Mouse (Mus musculus) small intestine, adult 2 months (tissue): ENCODE results near the gene Pfas.
"Not testable (repeated sequence)": the region's sequence is repeated elsewhere in the genome, so short reads cannot be mapped to it uniquely, and the experiment has no call there.

Experiments used
- CTCF ChIP-seq: fragments of 200-500 bp; IDR thresholded peaks from 2 replicates; pipeline ENCODE4 v1.5.1; 2012; ENCODE audit warnings: low read depth, mild to moderate bottlenecking, control low read depth, inconsistent platforms, low read length, moderate library complexity, mixed read lengths; ENCODE audit not compliant: insufficient replicate concordance, insufficient read length; ENCODE audit errors: extremely low read depth
- POLR2A ChIP-seq: fragments of 200-500 bp; IDR thresholded peaks from 2 replicates; pipeline ENCODE4 v1.6.1; 2012; ENCODE audit warnings: low read depth, mild to moderate bottlenecking, control low read depth, inconsistent platforms, low read length, moderate library complexity

GRCm38 (mm10) chr11:69002782-69003181 is 5.5 kb downstream of the Pfas start:
- not testable (repeated sequence) for TF ChIP-seq CTCF, POLR2A
